Mouse (Mus musculus): ENCODE measurements at regions not wholly inside any gene's neighbourhood (a gene's known extent, or its start where the extent isn't known, plus 50 kb on each side); places are given as distances from the start of the nearest gene placed in this dataset.

GRCm38 (mm10) chr8:80422190-80422589, 71.4 kb upstream of the Gypa start:
- Histone ChIP-seq H3K4me3 (ENCODE audit: low read depth, low read length) (no peak overlapping the region), H3K9ac (ENCODE audit: low read length) (no peak overlapping the region), H3K9me3 (ENCODE audit: control insufficient read depth, low read length) (no peaks in the 10 kb centered on the region), H3K27me3 (ENCODE audit: control insufficient read depth, insufficient read depth, low read length) (no peaks in the 10 kb centered on the region), H3K4me1 (ENCODE audit: control insufficient read depth, insufficient read depth, low read length) (no peaks in the 10 kb centered on the region), H3K36me3 (ENCODE audit: control insufficient read depth, insufficient read depth, low read length) (no peaks in the 10 kb centered on the region), H3K4me2 (ENCODE audit: low read depth) (no peak overlapping the region), H3K27ac (ENCODE audit: low read depth, low read length) (no peak overlapping the region)
- DNase-seq (ENCODE audit: low spot score) (no peak), ATAC-seq (ENCODE audit: insufficient read depth, low FRiP score, low TSS enrichment) (no peak)
- WGBS: 91% methylated on average over 6 of the region's 6 CpGs

DNA sequence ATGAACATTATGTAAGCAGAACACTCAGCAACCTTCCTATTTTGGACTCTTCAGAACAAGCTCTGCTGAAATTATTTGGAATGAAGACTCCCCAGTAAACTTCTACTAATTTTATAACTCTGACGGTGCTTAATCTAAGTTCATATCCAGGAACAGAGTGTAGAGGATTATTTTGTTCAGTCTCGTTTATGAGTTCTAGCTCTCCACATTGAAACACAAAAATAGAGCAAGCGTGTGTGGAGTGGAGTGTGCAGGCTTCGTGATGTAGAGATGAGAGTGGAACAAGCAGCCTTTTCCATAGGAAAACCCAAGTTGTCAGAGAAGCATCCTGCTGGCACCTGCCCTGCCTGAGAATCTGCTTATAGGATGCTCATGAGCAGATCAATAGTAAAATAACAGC, 77.5 kb upstream of the Gypa start:
- H3K9me3 ChIP-seq (ENCODE audit: control insufficient read depth, low read length): no peaks in the 10 kb centered on the region
- H3K4me2 ChIP-seq (ENCODE audit: low read depth): no peak overlapping the region
- H3K4me3 ChIP-seq (ENCODE audit: low read depth, low read length): no peak overlapping the region
- H3K27ac ChIP-seq (ENCODE audit: low read depth, low read length): no peak overlapping the region
- H3K36me3 ChIP-seq (ENCODE audit: control insufficient read depth, insufficient read depth, low read length): no peaks in the 10 kb centered on the region
- WGBS: 90% methylated on average over 4 of the region's 4 CpGs
- DNase-seq (ENCODE audit: low spot score) (no peak), ATAC-seq (ENCODE audit: insufficient read depth, low FRiP score, low TSS enrichment) (no peak)
- H3K27me3 ChIP-seq (ENCODE audit: control insufficient read depth, insufficient read depth, low read length): no peaks in the 10 kb centered on the region
- no peaks in the 10 kb centered on the region for H3K4me1 ChIP-seq (ENCODE audit: control insufficient read depth, insufficient read depth, low read length)
- H3K9ac ChIP-seq (ENCODE audit: low read length): no peak overlapping the region

DNA sequence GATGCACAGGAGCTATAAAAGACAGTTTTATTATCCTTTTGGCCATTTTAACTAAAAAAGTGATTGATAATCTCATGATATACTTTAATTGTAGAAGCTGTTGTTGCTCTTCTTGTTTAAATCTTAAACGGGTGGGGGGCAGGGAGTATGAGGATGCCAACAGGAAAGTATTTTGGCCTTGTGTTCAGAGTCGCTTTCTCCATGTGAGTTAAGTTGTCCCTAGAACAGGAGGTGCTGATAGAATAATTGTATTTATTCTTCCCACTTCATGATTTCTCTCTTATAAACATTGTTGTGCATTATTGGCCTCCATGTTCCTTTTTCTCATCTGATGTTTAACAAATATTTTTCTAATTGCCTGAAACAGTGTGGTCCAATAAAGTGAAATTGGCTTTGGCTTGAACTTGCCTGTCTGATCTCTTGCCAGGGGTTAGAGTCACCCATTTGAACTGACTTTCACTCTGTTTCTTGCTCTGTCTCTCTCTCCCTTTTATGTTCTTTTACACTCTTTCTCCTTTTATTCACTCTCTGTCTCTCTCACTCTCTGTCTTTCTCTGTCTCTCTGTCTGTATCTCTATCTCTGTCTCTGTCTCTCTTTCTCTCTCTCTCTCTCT, 93.9 kb upstream of the Gypa start:
- no peak for ATAC-seq (ENCODE audit: insufficient read depth, low FRiP score, low TSS enrichment)
- Histone ChIP-seq H3K27ac (ENCODE audit: low read depth, low read length) (no peak overlapping the region), H3K36me3 (ENCODE audit: control insufficient read depth, insufficient read depth, low read length) (no peaks in the 10 kb centered on the region), H3K27me3 (ENCODE audit: control insufficient read depth, insufficient read depth, low read length) (no peaks in the 10 kb centered on the region), H3K9ac (ENCODE audit: low read length) (no peak overlapping the region), H3K4me2 (ENCODE audit: low read depth) (no peak overlapping the region), H3K9me3 (ENCODE audit: control insufficient read depth, low read length) (no peaks in the 10 kb centered on the region), H3K4me3 (ENCODE audit: low read depth, low read length) (no peak overlapping the region), H3K4me1 (ENCODE audit: control insufficient read depth, insufficient read depth, low read length) (no peaks in the 10 kb centered on the region)
- 89% methylated on average over 2 of the region's 2 CpGs for WGBS
- DNase-seq (ENCODE audit: low spot score): no peak

- Histone ChIP-seq H3K9me3 (ENCODE audit: control insufficient read depth, low read length) (no peaks in the 10 kb centered on the region), H3K4me1 (ENCODE audit: control insufficient read depth, insufficient read depth, low read length) (no peaks in the 10 kb centered on the region), H3K36me3 (ENCODE audit: control insufficient read depth, insufficient read depth, low read length) (no peaks in the 10 kb centered on the region), H3K4me3 (ENCODE audit: low read depth, low read length) (no peak overlapping the region), H3K27me3 (ENCODE audit: control insufficient read depth, insufficient read depth, low read length) (no peaks in the 10 kb centered on the region), H3K27ac (ENCODE audit: low read depth, low read length) (no peak overlapping the region), H3K4me2 (ENCODE audit: low read depth) (no peak overlapping the region), H3K9ac (ENCODE audit: low read length) (no peak overlapping the region)
- ATAC-seq (ENCODE audit: insufficient read depth, low FRiP score, low TSS enrichment) (no peak), DNase-seq (ENCODE audit: low spot score) (no peak)
- 53% methylated on average over 5 of the region's 5 CpGs for WGBS
Measured at GRCm38 (mm10) chr8:80395010-80395409, 98.6 kb upstream of the Gypa start.

- DNase-seq (ENCODE audit: low spot score): no peak
- Histone ChIP-seq H3K4me3 (ENCODE audit: low read depth, low read length) (no peak overlapping the region), H3K4me1 (ENCODE audit: control insufficient read depth, insufficient read depth, low read length) (no peaks in the 10 kb centered on the region), H3K36me3 (ENCODE audit: control insufficient read depth, insufficient read depth, low read length) (no peaks in the 10 kb centered on the region), H3K27me3 (ENCODE audit: control insufficient read depth, insufficient read depth, low read length) (no peaks in the 10 kb centered on the region), H3K27ac (ENCODE audit: low read depth, low read length) (no peak overlapping the region), H3K4me2 (ENCODE audit: low read depth) (no peak overlapping the region), H3K9ac (ENCODE audit: low read length) (no peak overlapping the region), H3K9me3 (ENCODE audit: control insufficient read depth, low read length) (no peaks in the 10 kb centered on the region)
- no peak for ATAC-seq (ENCODE audit: insufficient read depth, low FRiP score, low TSS enrichment)
- 82% methylated on average over 3 of the region's 3 CpGs for WGBS
Measured at GRCm38 (mm10) chr8:80393111-80393510, 100.5 kb upstream of the Gypa start.

- Histone ChIP-seq H3K4me3 (ENCODE audit: low read depth, low read length) (no peak overlapping the region), H3K9me3 (ENCODE audit: control insufficient read depth, low read length) (no peaks in the 10 kb centered on the region), H3K36me3 (ENCODE audit: control insufficient read depth, insufficient read depth, low read length) (no peaks in the 10 kb centered on the region), H3K9ac (ENCODE audit: low read length) (no peak overlapping the region), H3K4me1 (ENCODE audit: control insufficient read depth, insufficient read depth, low read length) (no peaks in the 10 kb centered on the region), H3K4me2 (ENCODE audit: low read depth) (no peak overlapping the region), H3K27ac (ENCODE audit: low read depth, low read length) (no peak overlapping the region), H3K27me3 (ENCODE audit: control insufficient read depth, insufficient read depth, low read length) (no peaks in the 10 kb centered on the region)
- no peak for ATAC-seq (ENCODE audit: insufficient read depth, low FRiP score, low TSS enrichment)
- WGBS: 88% methylated on average over 2 of the region's 2 CpGs
- DNase-seq (ENCODE audit: low spot score): no peak
Measured at GRCm38 (mm10) chr8:80369221-80369620, 124.4 kb upstream of the Gypa start.

GRCm38 (mm10) chr8:80364059-80364458, 129.5 kb upstream of the Gypa start:
- WGBS: 84% methylated on average over 7 of the region's 7 CpGs
- Histone ChIP-seq H3K27ac (ENCODE audit: low read depth, low read length) (no peak overlapping the region), H3K4me1 (ENCODE audit: control insufficient read depth, insufficient read depth, low read length) (no peaks in the 10 kb centered on the region), H3K4me3 (ENCODE audit: low read depth, low read length) (no peak overlapping the region), H3K9me3 (ENCODE audit: control insufficient read depth, low read length) (no peaks in the 10 kb centered on the region), H3K4me2 (ENCODE audit: low read depth) (no peak overlapping the region), H3K27me3 (ENCODE audit: control insufficient read depth, insufficient read depth, low read length) (no peaks in the 10 kb centered on the region), H3K36me3 (ENCODE audit: control insufficient read depth, insufficient read depth, low read length) (no peaks in the 10 kb centered on the region), H3K9ac (ENCODE audit: low read length) (no peak overlapping the region)
- DNase-seq (ENCODE audit: low spot score) (no peak), ATAC-seq (ENCODE audit: insufficient read depth, low FRiP score, low TSS enrichment) (no peak)

- no peak overlapping the region for H3K4me3 ChIP-seq (ENCODE audit: low read depth, low read length)
- no peaks in the 10 kb centered on the region for H3K4me1 ChIP-seq (ENCODE audit: control insufficient read depth, insufficient read depth, low read length)
- no peaks in the 10 kb centered on the region for H3K36me3 ChIP-seq (ENCODE audit: control insufficient read depth, insufficient read depth, low read length)
- ATAC-seq (ENCODE audit: insufficient read depth, low FRiP score, low TSS enrichment): no peak
- H3K4me2 ChIP-seq (ENCODE audit: low read depth): no peak overlapping the region
- DNase-seq (ENCODE audit: low spot score): no peak
- no peak overlapping the region for H3K9ac ChIP-seq (ENCODE audit: low read length)
- no peaks in the 10 kb centered on the region for H3K9me3 ChIP-seq (ENCODE audit: control insufficient read depth, low read length)
- 90% methylated on average over 4 of the region's 4 CpGs for WGBS
- no peaks in the 10 kb centered on the region for H3K27me3 ChIP-seq (ENCODE audit: control insufficient read depth, insufficient read depth, low read length)
- H3K27ac ChIP-seq (ENCODE audit: low read depth, low read length): no peak overlapping the region
Measured at GRCm38 (mm10) chr8:80343299-80343698, 150.3 kb upstream of the Gypa start.

DNA sequence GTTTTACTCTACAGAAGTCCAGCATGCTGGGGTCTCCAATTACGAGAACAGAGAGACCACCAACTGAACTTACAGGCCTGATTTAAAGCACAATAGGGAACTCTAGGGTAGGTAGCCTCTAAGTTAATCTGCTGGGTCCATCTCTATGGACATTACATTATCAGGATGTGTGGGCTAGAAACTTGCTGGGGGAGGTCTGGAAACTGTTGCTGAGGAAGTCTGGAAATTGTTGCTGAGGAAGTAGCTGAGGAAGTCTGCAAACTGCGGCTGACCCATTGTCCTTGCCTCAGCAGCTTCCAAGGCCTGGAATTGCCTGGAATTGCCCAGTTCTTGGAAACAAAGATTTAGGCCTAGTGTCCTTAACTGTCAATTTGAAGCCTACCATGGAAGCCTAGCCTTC, 155.7 kb upstream of the Gypa start:
- DNase-seq (ENCODE audit: low spot score): no peak
- Histone ChIP-seq H3K27ac (ENCODE audit: low read depth, low read length) (no peak overlapping the region), H3K4me3 (ENCODE audit: low read depth, low read length) (no peak overlapping the region), H3K36me3 (ENCODE audit: control insufficient read depth, insufficient read depth, low read length) (no peaks in the 10 kb centered on the region), H3K9ac (ENCODE audit: low read length) (no peak overlapping the region), H3K4me2 (ENCODE audit: low read depth) (no peak overlapping the region), H3K27me3 (ENCODE audit: control insufficient read depth, insufficient read depth, low read length) (no peaks in the 10 kb centered on the region), H3K4me1 (ENCODE audit: control insufficient read depth, insufficient read depth, low read length) (no peaks in the 10 kb centered on the region), H3K9me3 (ENCODE audit: control insufficient read depth, low read length) (no peaks in the 10 kb centered on the region)
- ATAC-seq (ENCODE audit: insufficient read depth, low FRiP score, low TSS enrichment): no peak
- 86% methylated on average over 2 of the region's 2 CpGs for WGBS
